Mouse (Mus musculus) liver, embryonic 12.5 days (tissue): ENCODE data around the gene Gm9970. TPM values are rescaled to one million over a fixed set of nuclear protein-coding genes. Genes with fewer than 3 reads are reported as not detected.

Experiments used
- ATAC-seq: fragments of 200-750 bp; cut with Nextera tagmentation; 2 replicates; pipeline ENCODE4 v1.8.0; 2017; ENCODE audit warnings: moderate number of reproducible peaks, mild to moderate bottlenecking, moderate library complexity
- H3K27ac ChIP-seq: fragments of 300-500 bp; sonication (generic); 2 replicates; pipeline ENCODE4 v1.5.1; 2016; ENCODE audit warnings: mild to moderate bottlenecking
- H3K27me3 ChIP-seq: fragments of 300-500 bp; sonication (generic); replicated peaks from 2 replicates; pipeline ENCODE4 v1.6.1; 2016; ENCODE audit warnings: mild to moderate bottlenecking, moderate library complexity
- H3K36me3 ChIP-seq: fragments of 300-500 bp; sonication (generic); 2 replicates; pipeline ENCODE4 v1.6.1; 2016; ENCODE audit warnings: mild to moderate bottlenecking, moderate library complexity
- H3K4me1 ChIP-seq: fragments of 300-500 bp; sonication (generic); 2 replicates; pipeline ENCODE4 v1.6.1; 2016
- H3K4me2 ChIP-seq: fragments of 300-500 bp; sonication (generic); 2 replicates; pipeline ENCODE4 v1.6.1; 2016; ENCODE audit warnings: mild to moderate bottlenecking, moderate library complexity
- H3K4me3 ChIP-seq: fragments of 300-500 bp; sonication (generic); 2 replicates; pipeline ENCODE4 v1.5.1; 2016; ENCODE audit warnings: mild to moderate bottlenecking, moderate library complexity
- H3K9ac ChIP-seq: fragments of 300-500 bp; sonication (generic); 2 replicates; pipeline ENCODE4 v1.6.1; 2016; ENCODE audit warnings: mild to moderate bottlenecking, moderate library complexity
- H3K9me3 ChIP-seq: fragments of 300-500 bp; sonication (generic); replicated peaks from 2 replicates; pipeline ENCODE4 v1.6.1; 2016; ENCODE audit warnings: mild to moderate bottlenecking, moderate library complexity
- WGBS: fragments of 180-500 bp; shearing (Covaris S2); methylation state at CpG from one replicate; pipeline ENCODE4 v1.1.7; 2016; ENCODE audit not compliant: insufficient replicate concordance; 5-methylcytosine and 5-hydroxymethylcytosine counted together
- polyA plus RNA-seq: library from polyadenylated mRNA; unstranded; fragments of >200 nt; fragmentation: Nextera tagmentation; extraction: Ambion mirVana; gene quantifications from 2 replicates; pipeline ENCODE4 v1.2.1, GENCODE M21; 2016

The Gm9970 gene
- polyA plus RNA-seq, 1 experiment from 2014 or later, result not detected

DNA sequence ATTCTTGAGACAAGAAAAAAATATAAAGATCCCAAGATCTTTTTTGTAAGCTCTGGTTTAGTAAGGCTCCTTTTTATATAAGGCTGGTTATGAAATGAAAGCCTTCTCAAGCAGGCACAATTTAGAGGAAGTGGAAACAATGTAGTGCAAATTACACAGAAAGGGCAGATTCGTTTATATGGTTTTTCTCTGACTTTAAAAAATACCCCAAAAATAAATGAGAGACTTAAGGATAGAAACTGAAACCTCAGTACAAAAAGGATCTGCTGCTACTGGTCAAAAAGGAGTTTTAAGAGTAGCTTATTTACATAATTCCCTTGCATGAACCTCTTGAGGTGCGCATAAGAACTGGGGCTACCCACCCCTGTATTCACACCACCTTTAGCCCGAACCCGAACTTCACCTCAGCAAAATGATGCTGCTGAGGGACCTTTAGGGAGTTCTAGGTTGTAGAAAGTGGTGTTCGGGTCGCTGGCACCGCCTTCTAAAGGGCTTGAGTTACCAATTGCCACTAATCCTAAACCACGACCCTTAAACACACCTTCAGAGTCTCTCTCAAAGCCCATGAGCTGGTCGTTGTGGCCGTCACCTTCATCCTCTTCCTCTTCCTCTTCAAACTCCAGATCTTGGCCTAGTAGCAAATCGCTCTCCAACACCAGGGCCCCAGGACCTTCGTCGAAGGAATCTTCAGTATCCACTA lies 39.8 kb downstream of the Gm9970 start:
- 19% methylated on average over 13 of the region's 13 CpGs for WGBS
- peaks cover 85% of the 10 kb centered on the region for H3K36me3 ChIP-seq

DNA sequence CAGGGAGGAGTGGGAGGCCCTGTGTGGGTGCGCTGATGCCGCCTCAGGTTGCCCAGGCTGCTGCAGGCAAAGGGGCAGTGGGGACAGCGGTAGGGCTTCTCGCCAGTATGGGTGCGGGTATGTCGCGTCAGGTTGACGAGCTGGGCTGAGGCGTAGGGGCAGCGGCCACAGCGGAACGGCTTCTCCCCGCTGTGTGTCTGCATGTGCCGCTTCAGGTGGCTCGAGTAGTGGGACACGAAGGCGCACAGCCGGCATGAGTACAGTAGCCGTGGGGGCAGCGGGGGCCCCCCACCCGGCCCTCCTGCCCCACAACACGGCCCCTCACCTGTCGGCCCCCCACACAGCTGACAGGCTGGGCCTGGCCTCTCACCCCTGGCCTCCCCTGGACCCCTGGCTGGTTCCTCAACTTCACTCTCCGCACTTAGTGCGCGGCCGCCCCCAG lies 40.7 kb downstream of the Gm9970 start:
- ATAC-seq, result no peak
- Histone ChIP-seq H3K27ac (peak overlapping the region; percentile 5; the same call in 1 of the 2 replicates), H3K4me2 (peak overlapping the region; percentile 89), H3K4me3 (peak overlapping the region; percentile 80), H3K9ac (no peak overlapping the region; the same call in 1 of the 2 replicates), H3K27me3 (no peaks in the 10 kb centered on the region), H3K9me3 (peaks cover 5% of the 10 kb centered on the region), H3K4me1 (peaks cover 36% of the 10 kb centered on the region), H3K36me3 (peaks cover 85% of the 10 kb centered on the region)
- WGBS, result 84% methylated on average over 27 of the region's 27 CpGs

More for the DNA sequence above, 39.8 kb downstream of the Gm9970 start:
- Histone ChIP-seq H3K9me3 (peaks cover 5% of the 10 kb centered on the region), H3K27me3 (no peaks in the 10 kb centered on the region), H3K27ac (peak overlapping the region; percentile 80), H3K9ac (peak overlapping the region; percentile 81), H3K4me1 (peaks cover 36% of the 10 kb centered on the region), H3K4me2 (peak overlapping the region; percentile 89), H3K4me3 (peak overlapping the region; percentile 80)
- no peak for ATAC-seq

DNA sequence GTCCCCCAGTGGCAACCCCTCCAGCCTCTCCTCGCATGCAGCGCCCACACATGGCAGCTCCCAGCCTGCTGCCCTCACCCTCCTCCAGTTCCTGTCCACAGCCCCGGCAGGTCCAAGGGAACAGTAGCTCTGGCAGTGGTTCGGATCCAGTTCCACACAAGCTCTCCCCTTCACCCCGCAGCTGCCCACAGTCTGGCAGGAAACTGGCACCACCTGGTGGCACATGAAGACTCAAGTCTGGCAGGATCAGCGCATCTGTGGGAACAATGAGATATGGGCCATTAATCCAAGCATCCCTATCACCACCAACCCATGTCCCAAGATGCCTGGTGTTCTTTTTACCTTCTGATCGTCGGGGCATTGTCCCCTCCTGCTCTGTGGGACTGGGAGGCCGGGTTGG lies 41.1 kb downstream of the Gm9970 start:
- peaks cover 5% of the 10 kb centered on the region for H3K9me3 ChIP-seq
- H3K27ac ChIP-seq, result 0 out of 2 replicates have a peak overlapping the region, but pooled peaks have one; percentile 17
- H3K4me2 ChIP-seq, result 0 out of 2 replicates have a peak overlapping the region, but pooled peaks have one; percentile 89
- no peak for ATAC-seq
- H3K36me3 ChIP-seq, result peaks cover 85% of the 10 kb centered on the region
- no peaks in the 10 kb centered on the region for H3K27me3 ChIP-seq
- 82% methylated on average over 9 of the region's 9 CpGs for whole genome bisulfite sequencing
- no peak overlapping the region; the same call in 1 of the 2 replicates for H3K9ac ChIP-seq
- peak overlapping the region; percentile 80; the same call in 1 of the 2 replicates for H3K4me3 ChIP-seq
- H3K4me1 ChIP-seq, result peaks cover 40% of the 10 kb centered on the region

DNA sequence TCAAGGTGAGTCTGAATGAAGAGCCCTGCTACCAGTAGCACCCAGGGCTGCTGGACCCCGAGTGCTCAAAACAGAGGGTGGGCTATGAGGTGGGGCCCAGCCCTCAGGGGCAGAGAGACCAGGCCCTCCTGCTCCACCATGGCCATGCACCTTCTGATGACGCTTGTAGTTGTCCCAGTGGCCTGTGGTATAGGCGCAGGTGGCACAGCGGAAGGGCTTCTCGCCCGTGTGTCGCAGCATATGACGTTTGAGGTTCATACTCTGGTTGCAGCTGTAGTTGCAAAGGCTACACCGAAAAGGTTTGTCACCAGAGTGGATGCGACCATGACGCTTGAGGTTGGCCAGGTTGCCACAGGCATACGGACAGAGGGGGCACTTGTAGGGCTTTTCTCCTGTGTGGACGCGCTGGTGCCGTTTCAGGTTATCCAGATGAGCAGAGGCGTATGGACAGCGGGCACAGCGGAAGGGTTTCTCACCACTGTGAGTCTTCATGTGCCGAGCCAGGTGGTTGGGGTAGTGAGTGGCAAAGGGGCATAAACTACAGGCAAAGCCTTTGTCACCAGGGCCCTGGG lies 41.6 kb downstream of the Gm9970 start:
- no peak overlapping the region for H3K4me3 ChIP-seq
- 0 out of 2 replicates have a peak overlapping the region, but pooled peaks have one; percentile 17 for H3K27ac ChIP-seq
- peaks cover 5% of the 10 kb centered on the region for H3K9me3 ChIP-seq
- ATAC-seq, result no peak
- H3K4me1 ChIP-seq, result peaks cover 45% of the 10 kb centered on the region
- H3K9ac ChIP-seq, result no peak overlapping the region
- no peaks in the 10 kb centered on the region for H3K27me3 ChIP-seq
- WGBS, result 92% methylated on average over 19 of the region's 19 CpGs
- H3K4me2 ChIP-seq, result no peak overlapping the region
- H3K36me3 ChIP-seq, result peaks cover 85% of the 10 kb centered on the region

DNA sequence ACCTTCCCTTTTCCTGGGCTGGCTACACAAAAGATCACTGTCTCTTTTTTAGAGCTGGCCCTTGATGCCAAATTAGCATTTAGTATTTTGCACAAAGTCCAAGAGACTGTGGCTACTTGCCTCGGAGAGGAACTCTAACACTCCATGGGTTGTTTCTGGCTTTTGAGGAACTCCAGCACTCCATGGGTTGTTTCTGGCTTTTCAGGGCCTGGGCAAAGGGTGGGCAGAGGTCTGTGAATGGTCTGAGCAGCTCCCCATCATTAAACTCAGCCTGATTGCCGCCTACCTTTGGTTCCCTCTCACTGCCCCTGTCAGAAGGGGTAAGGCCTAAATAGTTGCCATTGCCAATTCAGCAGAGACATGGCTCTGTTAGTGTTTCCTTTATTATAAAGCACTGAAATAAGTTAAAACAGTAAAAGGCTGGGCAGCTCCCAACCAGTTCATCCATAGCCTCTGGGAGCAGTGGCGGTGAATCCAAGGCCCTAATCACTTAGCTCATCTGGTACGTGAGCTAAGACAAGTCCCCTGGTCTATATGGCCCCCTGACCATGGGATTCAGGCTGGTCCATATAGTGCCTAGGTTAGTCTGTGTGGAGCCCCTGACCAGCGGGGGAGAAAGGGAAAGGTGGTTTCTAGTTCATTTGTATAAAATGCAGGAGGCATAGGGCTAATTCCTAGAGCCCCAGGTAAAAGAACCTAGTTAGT lies 42.3 kb downstream of the Gm9970 start:
- WGBS, result 82% methylated on average over 5 of the region's 5 CpGs
- H3K9me3 ChIP-seq, result peaks cover 5% of the 10 kb centered on the region
- no peak overlapping the region for H3K4me3 ChIP-seq
- no peak for ATAC-seq
- H3K36me3 ChIP-seq, result peaks cover 79% of the 10 kb centered on the region
- H3K4me2 ChIP-seq, result no peak overlapping the region
- peaks cover 51% of the 10 kb centered on the region for H3K4me1 ChIP-seq
- H3K27ac ChIP-seq, result no peak overlapping the region
- no peak overlapping the region for H3K9ac ChIP-seq
- no peaks in the 10 kb centered on the region for H3K27me3 ChIP-seq

DNA sequence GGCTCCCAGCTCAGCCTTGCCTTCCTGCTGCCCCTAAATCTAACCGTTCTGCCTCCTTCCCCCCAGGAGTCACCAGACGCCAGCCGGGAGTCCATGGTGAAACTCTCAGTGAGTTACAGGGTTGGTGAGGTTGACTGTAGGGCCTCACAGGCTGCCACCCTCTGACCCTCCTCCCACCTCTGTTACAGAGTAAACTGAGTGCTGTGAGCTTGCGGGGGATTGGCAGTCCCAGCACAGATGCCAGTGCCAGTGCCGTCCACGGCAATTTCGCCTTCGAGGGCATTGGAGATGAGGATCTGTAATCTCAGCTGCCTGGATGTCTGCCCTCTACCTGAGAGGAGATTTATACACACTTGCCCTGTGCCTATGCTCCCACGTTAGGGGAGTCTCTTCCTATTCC lies 42.9 kb downstream of the Gm9970 start:
- H3K36me3 ChIP-seq, result peaks cover 73% of the 10 kb centered on the region
- no peak overlapping the region for H3K9ac ChIP-seq
- ATAC-seq, result no peak
- no peak overlapping the region for H3K27ac ChIP-seq
- peaks cover 51% of the 10 kb centered on the region for H3K4me1 ChIP-seq
- H3K9me3 ChIP-seq, result peaks cover 5% of the 10 kb centered on the region
- H3K27me3 ChIP-seq, result no peaks in the 10 kb centered on the region
- WGBS, result 83% methylated on average over 9 of the region's 9 CpGs
- H3K4me2 ChIP-seq, result no peak overlapping the region
- no peak overlapping the region for H3K4me3 ChIP-seq

DNA sequence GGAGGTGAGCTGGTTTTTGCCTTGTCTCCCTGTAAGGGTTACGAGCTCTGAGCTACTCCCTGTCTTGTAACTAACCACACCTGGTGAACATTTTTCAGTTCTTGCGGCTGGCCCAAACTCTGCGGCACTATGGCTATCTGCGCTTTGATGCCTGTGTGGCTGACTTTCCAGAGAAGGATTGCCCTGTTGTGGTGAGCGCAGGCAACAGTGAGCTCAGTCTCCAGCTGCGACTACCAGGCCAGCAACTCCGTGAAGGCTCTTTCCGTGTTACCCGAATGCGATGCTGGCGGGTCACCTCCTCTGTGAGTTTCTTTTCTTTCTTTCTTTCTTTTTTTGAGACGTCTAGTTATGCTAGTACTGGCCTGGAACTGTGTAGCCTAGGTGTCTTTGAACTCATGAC lies 44.0 kb downstream of the Gm9970 start:
- Histone ChIP-seq H3K36me3 (peaks cover 65% of the 10 kb centered on the region), H3K4me1 (peaks cover 44% of the 10 kb centered on the region), H3K27me3 (no peaks in the 10 kb centered on the region), H3K4me3 (no peak overlapping the region), H3K4me2 (no peak overlapping the region), H3K27ac (no peak overlapping the region), H3K9me3 (peaks cover 5% of the 10 kb centered on the region), H3K9ac (no peak overlapping the region)
- ATAC-seq, result no peak
- 92% methylated on average over 12 of the region's 12 CpGs for WGBS

DNA sequence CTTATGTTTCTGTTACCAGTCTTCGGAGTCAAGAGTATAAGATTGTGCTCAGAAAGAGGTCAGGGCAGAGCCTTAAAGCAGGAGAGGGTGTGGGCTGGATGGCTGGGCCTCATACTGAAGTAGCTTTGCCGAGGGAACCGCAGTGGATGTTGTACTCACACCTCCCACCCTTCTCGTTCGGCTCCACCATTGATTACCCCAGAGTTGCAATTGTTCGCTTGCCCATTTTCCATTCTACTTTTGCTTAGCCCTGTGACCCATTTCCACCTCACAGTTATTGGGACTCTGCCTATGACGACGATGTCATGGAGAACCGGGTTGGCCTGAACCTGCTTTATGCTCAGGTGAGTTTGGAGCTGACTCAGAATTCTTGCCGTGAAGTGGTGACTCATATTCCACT lies 44.8 kb downstream of the Gm9970 start:
- Histone ChIP-seq H3K27me3 (no peaks in the 10 kb centered on the region), H3K4me3 (no peak overlapping the region), H3K4me2 (no peak overlapping the region), H3K9me3 (peaks cover 5% of the 10 kb centered on the region), H3K4me1 (peaks cover 48% of the 10 kb centered on the region), H3K9ac (no peak overlapping the region), H3K36me3 (peaks cover 69% of the 10 kb centered on the region), H3K27ac (no peak overlapping the region)
- 89% methylated on average over 10 of the region's 10 CpGs for WGBS
- no peak for ATAC-seq

DNA sequence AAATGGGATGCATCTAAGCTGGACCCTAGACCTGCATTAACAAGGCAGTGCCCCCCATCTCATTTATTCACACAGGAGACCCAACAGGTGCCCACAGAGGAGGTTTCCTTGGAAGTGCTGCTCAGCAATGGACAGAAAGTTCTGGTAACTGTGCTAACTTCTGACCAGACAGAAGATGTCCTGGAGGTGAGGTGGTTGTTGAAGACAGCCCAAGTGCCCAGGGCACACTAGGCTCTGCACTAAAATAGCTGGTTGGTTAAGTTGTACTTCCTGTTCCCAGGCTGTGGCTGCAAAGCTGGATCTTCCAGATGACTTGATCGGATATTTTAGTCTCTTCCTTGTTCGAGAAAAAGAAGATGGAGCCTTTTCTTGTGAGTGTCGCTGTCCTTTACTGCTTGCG lies 45.4 kb downstream of the Gm9970 start:
- H3K9me3 ChIP-seq, result peaks cover 5% of the 10 kb centered on the region
- H3K36me3 ChIP-seq, result peaks cover 73% of the 10 kb centered on the region
- H3K27me3 ChIP-seq, result no peaks in the 10 kb centered on the region
- H3K9ac ChIP-seq, result no peak overlapping the region
- H3K4me1 ChIP-seq, result peaks cover 47% of the 10 kb centered on the region
- 86% methylated on average over 4 of the region's 4 CpGs for WGBS
- no peak overlapping the region for H3K4me2 ChIP-seq
- H3K27ac ChIP-seq, result no peak overlapping the region
- no peak overlapping the region for H3K4me3 ChIP-seq
- ATAC-seq, result no peak

DNA sequence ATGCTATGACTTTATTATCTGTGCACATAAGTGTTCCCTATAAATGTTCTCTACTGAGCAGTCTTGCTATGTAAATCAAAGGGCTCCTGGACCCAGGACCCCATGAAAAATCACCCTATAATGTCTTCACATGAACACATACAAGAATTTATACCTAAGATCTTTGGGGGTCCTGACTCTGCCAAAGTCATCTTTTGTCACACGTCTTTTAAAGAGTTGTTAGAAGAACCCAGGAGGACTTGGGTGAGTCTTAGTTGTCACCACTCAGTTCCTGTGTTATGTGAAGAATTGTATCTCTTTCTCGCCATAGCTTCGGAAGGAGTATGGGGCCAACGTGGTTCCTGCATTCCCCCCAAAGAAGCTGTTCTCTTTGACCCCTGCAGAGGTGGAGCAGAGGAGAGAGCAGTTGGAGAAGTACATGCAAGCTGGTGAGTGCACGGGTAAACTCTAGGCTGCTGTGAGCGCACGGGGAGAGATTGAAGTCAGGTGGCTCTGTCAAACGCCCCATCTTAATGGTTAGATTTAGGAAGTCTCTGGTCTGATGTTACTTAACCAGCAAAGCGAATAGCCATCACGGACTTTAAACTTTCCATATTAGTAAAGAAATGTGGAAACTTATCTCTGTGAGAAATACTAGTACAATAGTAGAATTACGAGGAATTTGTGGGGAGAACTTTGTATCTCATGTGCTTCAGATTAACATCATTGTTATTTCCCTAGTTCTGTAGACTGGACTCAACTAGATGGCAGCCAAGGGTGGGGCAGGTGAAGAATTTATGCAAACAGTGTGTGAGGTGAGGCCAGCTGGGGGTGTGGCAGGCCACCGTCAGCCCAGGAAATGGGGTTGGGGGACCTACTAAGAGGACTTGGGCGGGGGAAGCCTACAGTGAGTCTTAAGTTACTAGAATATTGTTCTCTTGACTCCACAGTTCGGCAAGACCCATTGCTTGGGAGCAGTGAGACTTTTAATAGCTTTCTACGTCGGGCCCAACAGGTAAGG lies 46.2 kb downstream of the Gm9970 start:
- WGBS, result 85% methylated on average over 16 of the region's 16 CpGs
- Histone ChIP-seq H3K27me3 (no peaks in the 10 kb centered on the region), H3K9me3 (no peaks in the 10 kb centered on the region), H3K4me2 (peak overlapping the region; percentile 87), H3K36me3 (peaks cover 73% of the 10 kb centered on the region), H3K9ac (peak overlapping the region; percentile 89), H3K4me3 (peak overlapping the region; percentile 71), H3K4me1 (peaks cover 38% of the 10 kb centered on the region), H3K27ac (0 out of 2 replicates have a peak overlapping the region, but pooled peaks have one; percentile 87)
- ATAC-seq, result no peak

DNA sequence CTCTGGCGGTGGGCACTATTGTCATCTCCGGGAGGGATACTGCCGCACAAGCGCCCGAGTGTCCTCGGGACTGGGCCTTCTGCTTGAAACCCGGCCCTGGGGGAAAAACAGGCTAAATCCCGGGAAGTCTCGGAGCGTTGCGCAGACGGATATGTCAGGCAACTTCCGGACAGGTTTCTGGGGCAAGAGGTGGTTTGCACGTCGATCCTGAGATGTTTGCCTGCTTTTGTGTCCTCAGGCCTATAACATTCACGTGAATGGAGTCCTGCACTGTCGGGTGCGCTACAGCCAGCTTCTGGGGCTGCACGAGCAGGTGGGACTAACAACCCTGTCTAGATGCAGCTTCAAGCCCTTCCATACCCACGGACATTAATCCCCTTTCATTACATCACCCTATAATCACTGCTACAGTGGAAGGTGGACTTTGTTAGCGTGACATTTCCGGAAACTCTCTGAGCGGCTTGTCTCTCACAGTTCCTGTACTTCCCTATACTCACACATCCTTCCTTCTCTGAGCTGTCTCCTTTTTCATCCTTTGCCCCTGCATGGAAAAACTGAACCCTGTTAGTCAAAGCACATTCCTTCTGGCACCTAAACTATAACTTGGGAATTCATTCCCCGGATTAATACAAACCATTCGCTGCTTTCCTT lies 47.3 kb downstream of the Gm9970 start:
- H3K36me3 ChIP-seq, result peaks cover 72% of the 10 kb centered on the region
- ATAC-seq, result no peak
- 7% methylated on average over 25 of the region's 25 CpGs for WGBS

More for the DNA sequence above, 47.3 kb downstream of the Gm9970 start:
- Histone ChIP-seq H3K4me1 (peaks cover 31% of the 10 kb centered on the region), H3K27ac (peak overlapping the region; percentile 87), H3K27me3 (no peaks in the 10 kb centered on the region), H3K4me3 (peak overlapping the region; percentile 71), H3K4me2 (peak overlapping the region; percentile 87), H3K9ac (peak overlapping the region; percentile 89), H3K9me3 (no peaks in the 10 kb centered on the region)
